Mouse (Mus musculus) cortical plate, adult 2 months (tissue): ENCODE data around the gene Zfp384. TPM values are rescaled to one million over a fixed set of nuclear protein-coding genes. Genes with fewer than 3 reads are reported as not detected.
A peak's percentile ranks its signal among the peaks of the same experiment; 100 is the strongest.
"Not testable (repeated sequence)": the region's sequence is repeated elsewhere in the genome, so short reads cannot be mapped to it uniquely, and the experiment has no call there.

Experiments used
- H3K27ac ChIP-seq: fragments of 200-500 bp; 2 replicates; pipeline ENCODE4 v1.5.1; 2012; ENCODE audit warnings: low read length, control low read depth, inconsistent platforms; ENCODE audit not compliant: insufficient read depth
- H3K4me1 ChIP-seq: fragments of 200-500 bp; 2 replicates; pipeline ENCODE4 v1.6.1; 2011; ENCODE audit warnings: low read length; ENCODE audit not compliant: control insufficient read depth, insufficient read depth
- H3K4me3 ChIP-seq: fragments of 200-500 bp; 2 replicates; pipeline ENCODE4 v1.5.1; 2011; ENCODE audit warnings: mild to moderate bottlenecking, low read length, control low read depth; ENCODE audit not compliant: insufficient read depth
- CTCF ChIP-seq: fragments of 200-500 bp; IDR thresholded peaks from 2 replicates; pipeline ENCODE4 v1.5.1; 2011; ENCODE audit warnings: mild to moderate bottlenecking, control low read depth, low read length; ENCODE audit not compliant: insufficient read depth; ENCODE audit errors: extremely low read depth
- POLR2A ChIP-seq: fragments of 200-500 bp; IDR thresholded peaks from 2 replicates; pipeline ENCODE4 v1.6.1; 2011; ENCODE audit warnings: mild to moderate bottlenecking, low read length, control low read depth; ENCODE audit not compliant: insufficient read depth; ENCODE audit errors: extremely low read depth
- polyA plus RNA-seq: library from polyadenylated mRNA; depleted of rRNA; stranded (reverse); fragments of >200 nt; gene quantifications from 2 replicates; pipeline ENCODE4 v1.2.3, GENCODE M21; 2012

Gene Zfp384
- polyA plus RNA-seq, 1 experiment, result 46.9 TPM

- H3K4me3 ChIP-seq, result no peak within 1 kb of the TSS
- no peaks in the 10 kb centered on the region for H3K4me1 ChIP-seq
- TF ChIP-seq POLR2A (no peak), CTCF (no peak)
- H3K27ac ChIP-seq, result no peak within 1 kb of the TSS
Observed at GRCm38 (mm10) chr6:125049678-125050077, 40.7 kb downstream of the Zfp384 start, which contains the start of gene Acrbp. Gene Acrbp, plus strand, starts transcription at chr6:125049689.

- Histone ChIP-seq H3K4me3 (no peak overlapping the region), H3K4me1 (no peaks in the 10 kb centered on the region), H3K27ac (no peak overlapping the region)
- TF ChIP-seq POLR2A (no peak), CTCF (peak; percentile 28; the same call in 1 of the 2 replicates)
Observed at GRCm38 (mm10) chr6:125051237-125051636, 42.3 kb downstream of the Zfp384 start.

- no peak for TF ChIP-seq CTCF
- TF ChIP-seq POLR2A, result no peak
- H3K4me1 ChIP-seq, result no peaks in the 10 kb centered on the region
Observed at GRCm38 (mm10) chr6:125061493-125061892, 52.5 kb downstream of the Zfp384 start.

GRCm38 (mm10) chr6:125062511-125062910 is 53.6 kb downstream of the Zfp384 start:
- no peak overlapping the region for H3K27ac ChIP-seq
- TF ChIP-seq CTCF (no peak), POLR2A (no peak)
- no peak overlapping the region for H3K4me3 ChIP-seq
- no peaks in the 10 kb centered on the region for H3K4me1 ChIP-seq

More at GRCm38 (mm10) chr6:125061493-125061892, 52.5 kb downstream of the Zfp384 start:
- H3K4me3 ChIP-seq, result no peak overlapping the region
- no peak overlapping the region for H3K27ac ChIP-seq

- Histone ChIP-seq H3K4me1 (no peaks in the 10 kb centered on the region), H3K27ac (no peak overlapping the region)
- TF ChIP-seq POLR2A, result no peak
- TF ChIP-seq CTCF, result no peak
Observed at GRCm38 (mm10) chr6:125063906-125064305, 55.0 kb downstream of the Zfp384 start.

GRCm38 (mm10) chr6:125065223-125065622 is 56.3 kb downstream of the Zfp384 start:
- not testable (repeated sequence) for H3K27ac ChIP-seq, H3K4me1 ChIP-seq, H3K4me3 ChIP-seq

More at GRCm38 (mm10) chr6:125063906-125064305, 55.0 kb downstream of the Zfp384 start:
- no peak overlapping the region for H3K4me3 ChIP-seq

- Histone ChIP-seq H3K27ac (no peak within 1 kb of the TSS), H3K4me1 (no peaks in the 10 kb centered on the region), H3K4me3 (no peak within 1 kb of the TSS)
- TF ChIP-seq CTCF (no peak), POLR2A (no peak)
Observed at GRCm38 (mm10) chr6:125067571-125067995, 58.6 kb downstream of the Zfp384 start, which contains the start of gene Lpar5. Gene Lpar5, plus strand, starts transcription at chr6:125067920.

- no peaks in the 10 kb centered on the region for H3K4me1 ChIP-seq
- no peak overlapping the region for H3K27ac ChIP-seq
- no peak for TF ChIP-seq CTCF
- no peak overlapping the region for H3K4me3 ChIP-seq
Observed at GRCm38 (mm10) chr6:125071170-125071895, 62.4 kb downstream of the Zfp384 start.

- H3K27ac ChIP-seq, result no peak overlapping the region
- TF ChIP-seq CTCF (no peak), POLR2A (no peak)
- H3K4me1 ChIP-seq, result no peaks in the 10 kb centered on the region
- no peak overlapping the region for H3K4me3 ChIP-seq
Observed at GRCm38 (mm10) chr6:125071896-125072279, 62.9 kb downstream of the Zfp384 start.

GRCm38 (mm10) chr6:125073825-125074224 is 64.9 kb downstream of the Zfp384 start:
- Histone ChIP-seq H3K4me1 (no peaks in the 10 kb centered on the region), H3K4me3 (no peak overlapping the region), H3K27ac (no peak overlapping the region)
- no peak for TF ChIP-seq CTCF
- TF ChIP-seq POLR2A, result no peak

GRCm38 (mm10) chr6:125081394-125081793 is 72.4 kb downstream of the Zfp384 start:
- H3K27ac ChIP-seq, result no peak overlapping the region
- peak overlapping the region; percentile 25 for H3K4me3 ChIP-seq
- H3K4me1 ChIP-seq, result no peaks in the 10 kb centered on the region; the same call in 1 of the 2 replicates
- no peak for TF ChIP-seq CTCF
- no peak for TF ChIP-seq POLR2A
